Mouse (Mus musculus) MEL (cell line): Measurements from ENCODE around the gene Tlx1. TPM values are rescaled to one million over a fixed set of nuclear protein-coding genes. Genes with fewer than 3 reads are reported as not detected.

Experiments
- DNase-seq: peaks from one replicate; pipeline ENCODE4 v3.0.0; 2011; ENCODE audit warnings: low read depth, low spot score
- H3K27ac ChIP-seq: 2 replicates; pipeline ENCODE4 v1.5.1; 2012; ENCODE audit warnings: low read depth, mild to moderate bottlenecking, control low read depth, low read length, moderate library complexity; ENCODE audit not compliant: control insufficient read depth
- H3K27me3 ChIP-seq, 2 experiments: fragments of 150-350 bp in 1 of 2; sonication (generic) in 1 of 2; 2 replicates each; pipeline ENCODE4 v1.6.1; 2012; ENCODE audit warnings: low read length in 2 of 2, mild to moderate bottlenecking in 2 of 2, improper control_type of control experiment in 1 of 2, moderate library complexity in 1 of 2; ENCODE audit not compliant: insufficient read depth in 2 of 2, control insufficient read depth in 1 of 2
- H3K36me3 ChIP-seq, 2 experiments: 2 replicates each; pipeline ENCODE4 v1.6.1; 2012 to 2014; ENCODE audit warnings: low read length in 2 of 2, improper control_type of control experiment in 1 of 2, inconsistent platforms in 1 of 2, mild to moderate bottlenecking in 1 of 2; ENCODE audit not compliant: insufficient read depth in 2 of 2, control insufficient read depth in 1 of 2
- H3K4me1 ChIP-seq, 2 experiments: fragments of 150-350 bp in 1 of 2; sonication (generic) in 1 of 2; 2 replicates each; pipeline ENCODE4 v1.6.1; 2012; ENCODE audit warnings: low read length in 2 of 2, improper control_type of control experiment in 1 of 2, mild to moderate bottlenecking in 1 of 2; ENCODE audit not compliant: insufficient read depth in 2 of 2, control insufficient read depth in 1 of 2
- H3K4me3 ChIP-seq, 2 experiments: fragments of 150-350 bp in 1 of 2; sonication (generic) in 1 of 2; 2 replicates each; pipeline ENCODE4 v1.5.1; 2012; ENCODE audit warnings: low read depth in 2 of 2, low read length in 2 of 2, mild to moderate bottlenecking in 2 of 2, moderate library complexity in 2 of 2, control low read depth in 1 of 2, improper control_type of control experiment in 1 of 2; ENCODE audit not compliant: control insufficient read depth in 1 of 2, insufficient read depth in 1 of 2
- H3K79me2 ChIP-seq: 2 replicates; pipeline ENCODE4 v1.6.1; 2012; ENCODE audit warnings: mild to moderate bottlenecking, low read length, moderate library complexity; ENCODE audit not compliant: control insufficient read depth, poor library complexity, insufficient read depth
- H3K9ac ChIP-seq: 2 replicates; pipeline ENCODE4 v1.6.1; 2012; ENCODE audit warnings: low read depth, mild to moderate bottlenecking, control low read depth, low read length, moderate library complexity; ENCODE audit not compliant: control insufficient read depth, poor library complexity, severe bottlenecking
- H3K9me3 ChIP-seq: fragments of 150-350 bp; sonication (generic); replicated peaks from 2 replicates; pipeline ENCODE4 v1.6.1; 2012; ENCODE audit warnings: mild to moderate bottlenecking, low read length, improper control_type of control experiment, moderate library complexity; ENCODE audit not compliant: insufficient read depth
- BHLHE40 ChIP-seq: IDR thresholded peaks from 2 replicates; pipeline ENCODE4 v1.6.1; 2012; ENCODE audit warnings: low read depth, mild to moderate bottlenecking, inconsistent platforms, low read length, improper control_type of control experiment, borderline replicate concordance
- CTCF ChIP-seq, 3 experiments: IDR thresholded peaks in 2 of 3; conservative IDR thresholded peaks in 1 of 3; 2 replicates each; pipeline ENCODE4 v1.5.1; 2011 to 2012; ENCODE audit warnings: low read length in 3 of 3, low read depth in 2 of 3, mild to moderate bottlenecking in 2 of 3, improper control_type of control experiment in 1 of 3, inconsistent platforms in 1 of 3, mixed read lengths in 1 of 3, moderate library complexity in 1 of 3; ENCODE audit not compliant: control insufficient read depth in 1 of 3, insufficient read depth in 1 of 3, poor library complexity in 1 of 3, severe bottlenecking in 1 of 3
- EP300 ChIP-seq, 2 experiments: IDR thresholded peaks; 2 replicates each; pipeline ENCODE4 v1.6.1; 2011; ENCODE audit warnings: improper control_type of control experiment in 2 of 2, low read length in 2 of 2, low read depth in 1 of 2, mild to moderate bottlenecking in 1 of 2
- GABPA ChIP-seq: IDR thresholded peaks from 2 replicates; pipeline ENCODE4 v1.6.1; 2012; ENCODE audit warnings: low read depth, mild to moderate bottlenecking, inconsistent platforms, low read length, improper control_type of control experiment, moderate library complexity
- GATA1 ChIP-seq: IDR thresholded peaks from 2 replicates; pipeline ENCODE4 v1.6.1; 2011; ENCODE audit warnings: low read depth, low read length, improper control_type of control experiment
- HCFC1 ChIP-seq: IDR thresholded peaks from 2 replicates; pipeline ENCODE4 v1.6.1; 2012; ENCODE audit warnings: low read depth, mild to moderate bottlenecking, inconsistent platforms, low read length, improper control_type of control experiment, moderate library complexity
- KAT2A ChIP-seq: conservative IDR thresholded peaks from 2 replicates; pipeline ENCODE4 v1.6.1; 2012; ENCODE audit warnings: low read depth, low read length, improper control_type of control experiment, inconsistent platforms
- MAFK ChIP-seq: IDR thresholded peaks from 2 replicates; pipeline ENCODE4 v1.6.1; 2011; ENCODE audit warnings: low read depth, mild to moderate bottlenecking, low read length, improper control_type of control experiment, borderline replicate concordance
- MAX ChIP-seq: IDR thresholded peaks from 2 replicates; pipeline ENCODE4 v1.6.1; 2011; ENCODE audit warnings: low read length, improper control_type of control experiment
- MAZ ChIP-seq: IDR thresholded peaks from 2 replicates; pipeline ENCODE4 v1.6.1; 2012; ENCODE audit warnings: low read depth, mild to moderate bottlenecking, inconsistent platforms, low read length, improper control_type of control experiment
- MEF2A ChIP-seq: IDR thresholded peaks from 2 replicates; pipeline ENCODE4 v1.6.1; 2014; ENCODE audit warnings: low read depth, mild to moderate bottlenecking, inconsistent platforms, low read length, improper control_type of control experiment; ENCODE audit not compliant: poor library complexity, insufficient replicate concordance, severe bottlenecking; ENCODE audit errors: extremely low read depth
- MXI1 ChIP-seq: IDR thresholded peaks from 2 replicates; pipeline ENCODE4 v1.6.1; 2011; ENCODE audit warnings: mild to moderate bottlenecking, low read depth, low read length, improper control_type of control experiment
- MYC ChIP-seq: IDR thresholded peaks from 2 replicates; pipeline ENCODE4 v1.6.1; 2011; ENCODE audit warnings: low read depth, mild to moderate bottlenecking, low read length, improper control_type of control experiment, moderate library complexity
- NRF1 ChIP-seq: IDR thresholded peaks from 2 replicates; pipeline ENCODE4 v1.6.1; 2014; ENCODE audit warnings: low read depth, mild to moderate bottlenecking, inconsistent platforms, low read length, improper control_type of control experiment, moderate library complexity; ENCODE audit not compliant: poor library complexity, insufficient read depth, severe bottlenecking
- POLR2AphosphoS5 ChIP-seq: IDR thresholded peaks from 2 replicates; pipeline ENCODE4 v1.6.1; 2012; ENCODE audit warnings: low read depth, borderline replicate concordance, mild to moderate bottlenecking, inconsistent platforms, low read length, moderate library complexity, mixed read lengths
- RAD21 ChIP-seq: IDR thresholded peaks from 2 replicates; pipeline ENCODE4 v1.6.1; 2011; ENCODE audit warnings: mild to moderate bottlenecking, low read depth, low read length, improper control_type of control experiment
- RCOR1 ChIP-seq: IDR thresholded peaks from 2 replicates; pipeline ENCODE4 v1.6.1; 2012; ENCODE audit warnings: low read depth, mild to moderate bottlenecking, inconsistent platforms, low read length, improper control_type of control experiment
- SIN3A ChIP-seq: IDR thresholded peaks from 2 replicates; pipeline ENCODE4 v1.6.1; 2012; ENCODE audit warnings: low read length, improper control_type of control experiment, inconsistent platforms
- SMC3 ChIP-seq: IDR thresholded peaks from 2 replicates; pipeline ENCODE4 v1.6.1; 2011; ENCODE audit warnings: low read depth, low read length, improper control_type of control experiment
- TBP ChIP-seq: IDR thresholded peaks from 2 replicates; pipeline ENCODE4 v1.8.0; 2011; ENCODE audit warnings: low read depth, low read length, improper control_type of control experiment
- TCF12 ChIP-seq: IDR thresholded peaks from 2 replicates; pipeline ENCODE4 v1.6.1; 2014; ENCODE audit warnings: low read depth, mild to moderate bottlenecking, inconsistent platforms, low read length, improper control_type of control experiment, moderate library complexity
- UBTF ChIP-seq: IDR thresholded peaks from 2 replicates; pipeline ENCODE4 v1.6.1; 2012; ENCODE audit warnings: low read depth, mild to moderate bottlenecking, inconsistent platforms, low read length, improper control_type of control experiment, moderate library complexity, borderline replicate concordance; ENCODE audit not compliant: insufficient read depth
- USF2 ChIP-seq, 2 experiments: IDR thresholded peaks; 2 replicates each; pipeline ENCODE4 v1.6.1; 2011 to 2012; ENCODE audit warnings: improper control_type of control experiment in 2 of 2, low read length in 2 of 2, borderline replicate concordance in 1 of 2, inconsistent platforms in 1 of 2, low read depth in 1 of 2, mild to moderate bottlenecking in 1 of 2; ENCODE audit not compliant: insufficient read depth in 1 of 2
- ZC3H11A ChIP-seq: IDR thresholded peaks from 2 replicates; pipeline ENCODE4 v1.6.1; 2012; ENCODE audit warnings: low read depth, mild to moderate bottlenecking, inconsistent platforms, low read length, improper control_type of control experiment
- ZKSCAN1 ChIP-seq: IDR thresholded peaks from 2 replicates; pipeline ENCODE4 v1.6.1; 2012; ENCODE audit warnings: low read depth, mild to moderate bottlenecking, inconsistent platforms, low read length, improper control_type of control experiment, moderate library complexity
- ZMIZ1 ChIP-seq: IDR thresholded peaks from 2 replicates; pipeline ENCODE4 v1.6.1; 2012; ENCODE audit warnings: low read depth, mild to moderate bottlenecking, inconsistent platforms, low read length, improper control_type of control experiment, moderate library complexity
- ZNF384 ChIP-seq: IDR thresholded peaks from 2 replicates; pipeline ENCODE4 v1.6.1; 2012; ENCODE audit warnings: low read depth, mild to moderate bottlenecking, inconsistent platforms, low read length, improper control_type of control experiment
- polyA plus RNA-seq, 2 experiments: library from polyadenylated mRNA; stranded (reverse) in 1 of 2; unstranded in 1 of 2; fragments of >175 nt in 1 of 2; fragments of >200 nt in 1 of 2; gene quantifications; 2 replicates each; pipeline versions ENCODE4 v1.2.1 to v1.2.4; 2012; ENCODE audit warnings: low replicate concordance in 2 of 2, low read depth in 1 of 2; ENCODE audit not compliant: insufficient read length in 2 of 2, insufficient read depth in 1 of 2, missing spikeins in 1 of 2
- total RNA-seq: library from RNA; depleted of rRNA; stranded (reverse); fragments of 300-350 nt; gene quantifications from 2 replicates; pipeline ENCODE4 v1.2.3, GENCODE M21; 2012

The Tlx1 gene
- total and polyA plus RNA-seq, 3 experiments = not detected

GRCm38 (mm10) chr19:45106689-45107088 lies 43.8 kb upstream of the Tlx1 start:
- peaks cover 5 to 13% of the 10 kb centered on the region in 2 experiments; a peak in 3 of 4 replicates for H3K27me3 ChIP-seq
- H3K9me3 ChIP-seq = no peaks in the 10 kb centered on the region
- no peak overlapping the region for H3K4me3 ChIP-seq
- H3K79me2 ChIP-seq = no peaks in the 10 kb centered on the region
- no peak for TF ChIP-seq MAX
- TF ChIP-seq MXI1 = no peak
- TF ChIP-seq KAT2A = no peak
- TF ChIP-seq ZMIZ1 = no peak
- TF ChIP-seq EP300 (IDR thresholded peaks at IDR 0.05; ENCODE audit: low read depth in 1 of 2, low read length in 2 of 2) = no peak
- TF ChIP-seq UBTF = no peak
- TF ChIP-seq NRF1 = no peak
- no peak for TF ChIP-seq MAZ
- no peak for TF ChIP-seq POLR2AphosphoS5
- no peak for TF ChIP-seq SMC3
- TF ChIP-seq TBP = no peak
- no peak for TF ChIP-seq MEF2A
- TF ChIP-seq ZKSCAN1 = no peak
- TF ChIP-seq GABPA = no peak
- TF ChIP-seq HCFC1 = no peak
- TF ChIP-seq SIN3A = no peak
- no peak for TF ChIP-seq RAD21
- no peak for TF ChIP-seq BHLHE40
- TF ChIP-seq MAFK = no peak
- no peak for TF ChIP-seq MYC
- DNase-seq = no peak
- H3K27ac ChIP-seq = no peak overlapping the region
- no peak overlapping the region for H3K9ac ChIP-seq
- no peaks in the 10 kb centered on the region for H3K4me1 ChIP-seq
- no peaks in the 10 kb centered on the region for H3K36me3 ChIP-seq

- Histone ChIP-seq H3K27ac (no peak overlapping the region), H3K27me3 (peaks cover 3 to 19% of the 10 kb centered on the region in 2 experiments; a peak in 3 of 4 replicates), H3K4me1 (no peaks in the 10 kb centered on the region), H3K36me3 (no peaks in the 10 kb centered on the region), H3K4me3 (no peak overlapping the region), H3K9me3 (no peaks in the 10 kb centered on the region), H3K79me2 (no peaks in the 10 kb centered on the region), H3K9ac (no peak overlapping the region)
- DNase-seq = no peak
- TF ChIP-seq MXI1 (no peak), RAD21 (no peak), TCF12 (no peak), CTCF (IDR thresholded peaks at IDR 0.05 in 2 of 3, conservative IDR thresholded peaks at IDR 0.05 in 1 of 3; ENCODE audit: control insufficient read depth in 1 of 3, insufficient read depth in 1 of 3, low read depth in 2 of 3, low read length in 3 of 3, poor library complexity in 1 of 3, severe bottlenecking in 1 of 3) (no peak), GABPA (no peak), GATA1 (no peak), ZC3H11A (no peak), RCOR1 (no peak), ZNF384 (no peak), NRF1 (no peak), USF2 (IDR thresholded peaks at IDR 0.05; ENCODE audit: borderline replicate concordance in 1 of 2, insufficient read depth in 1 of 2, low read depth in 1 of 2, low read length in 2 of 2) (no peak), KAT2A (no peak)
Measured at GRCm38 (mm10) chr19:45110681-45111080, 39.8 kb upstream of the Tlx1 start.
